Mouse (Mus musculus) kidney, adult 9 months (tissue): ENCODE measurements around the gene Wars.

Experiments
- DNase-seq: peaks from one replicate; pipeline ENCODE4 v3.0.0; 2022

The Wars gene

DNA sequence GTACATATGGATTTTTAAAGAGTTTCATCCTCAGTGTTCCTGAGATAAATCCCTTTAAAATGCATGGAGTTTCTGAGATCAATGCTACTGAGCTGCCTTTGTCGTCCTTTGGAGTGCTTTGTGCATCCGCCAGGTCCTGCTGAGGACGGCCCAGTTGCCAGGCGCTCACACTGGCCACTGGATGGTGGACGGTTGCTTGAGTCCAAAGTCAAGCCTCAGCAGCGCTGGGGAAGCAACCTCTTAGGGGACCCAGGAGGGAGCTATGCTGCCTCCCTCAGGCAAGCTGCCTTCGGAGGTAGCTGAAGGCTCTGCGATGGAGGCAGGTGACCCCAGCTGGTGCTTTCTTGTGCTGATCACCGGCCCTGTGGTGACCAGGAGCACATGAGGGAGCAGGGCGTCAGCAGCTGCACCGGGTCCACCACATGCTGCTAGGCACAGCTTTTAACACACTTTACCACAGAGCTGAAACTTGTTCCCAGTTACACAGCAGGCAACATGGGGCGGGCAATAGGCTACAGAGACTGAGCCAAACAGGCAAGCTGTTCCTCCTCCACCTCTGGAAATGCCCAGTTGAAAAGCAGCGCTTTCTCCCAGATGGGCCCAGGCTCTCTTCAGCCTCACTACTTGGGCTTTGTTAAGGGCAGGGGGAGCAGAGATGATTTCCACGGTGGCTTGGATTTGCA lies 11.8 kb upstream of the Wars start:
- DNase-seq: no peak

DNA sequence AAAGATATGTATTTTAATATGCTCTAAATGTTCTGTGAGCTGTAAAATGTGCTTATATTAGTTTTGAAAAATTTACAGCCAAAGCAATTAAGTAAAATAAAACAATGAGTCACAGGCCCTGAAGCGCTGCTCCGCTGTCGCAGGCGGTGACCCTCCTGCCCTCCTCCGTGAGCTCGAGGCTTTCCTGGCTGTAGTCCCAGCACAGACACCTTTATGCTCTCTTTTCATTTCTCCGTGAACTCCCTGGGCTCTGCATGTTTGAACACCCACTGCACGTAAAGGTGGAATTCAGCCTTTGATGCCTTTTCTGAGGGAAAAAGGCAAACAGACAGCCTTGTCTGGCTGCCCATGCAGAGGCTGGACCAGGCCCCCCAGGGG lies 10.3 kb upstream of the Wars start:
- DNase-seq: no peak

GRCm38 (mm10) chr12:108903600-108904275 lies 9.8 kb upstream of the Wars start:
- peak; percentile 61 for DNase-seq

GRCm38 (mm10) chr12:108902940-108903339 lies 9.0 kb upstream of the Wars start:
- peak; percentile 50 for DNase-seq

GRCm38 (mm10) chr12:108901346-108901745 lies 7.4 kb upstream of the Wars start:
- DNase-seq: no peak

DNA sequence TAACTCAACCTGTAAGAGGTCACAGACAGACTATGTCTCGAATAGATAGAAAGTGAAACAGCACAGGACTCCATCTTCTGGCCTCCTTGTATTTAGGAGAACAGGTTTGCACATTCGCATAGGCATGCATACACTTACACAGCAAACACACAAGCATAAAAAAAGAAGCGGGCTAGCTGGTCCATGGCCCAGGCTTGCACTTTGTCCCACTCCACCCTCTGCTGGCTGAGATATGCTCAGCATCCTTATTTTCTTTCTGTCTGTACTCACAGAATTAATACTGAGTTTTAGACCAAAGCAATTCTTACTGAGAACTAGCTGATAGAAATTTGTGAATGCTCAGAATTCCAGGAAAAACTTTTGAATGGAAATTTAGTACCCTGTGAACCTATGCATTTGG lies 2.0 kb upstream of the Wars start:
- peak; percentile 45 for DNase-seq

DNA sequence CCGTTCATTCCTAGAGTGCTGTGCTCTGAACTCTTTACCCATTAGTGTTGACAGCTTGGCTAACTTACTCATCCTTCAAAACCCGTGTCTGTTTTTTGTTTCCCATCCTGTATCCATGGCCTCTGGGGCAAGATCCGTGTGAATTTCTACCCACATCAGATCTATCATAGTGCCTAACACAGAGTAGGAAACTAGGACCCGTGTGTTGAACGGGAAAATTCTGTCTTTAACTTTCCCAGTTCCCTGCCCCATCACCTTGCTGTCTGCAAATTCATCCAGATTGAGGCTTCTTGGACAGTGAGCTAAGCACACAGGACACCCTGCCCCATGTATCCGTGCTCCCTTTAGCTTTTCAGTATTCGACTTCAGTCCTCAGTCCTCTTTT lies 450 bp upstream of the Wars start:
- no peak for DNase-seq

DNA sequence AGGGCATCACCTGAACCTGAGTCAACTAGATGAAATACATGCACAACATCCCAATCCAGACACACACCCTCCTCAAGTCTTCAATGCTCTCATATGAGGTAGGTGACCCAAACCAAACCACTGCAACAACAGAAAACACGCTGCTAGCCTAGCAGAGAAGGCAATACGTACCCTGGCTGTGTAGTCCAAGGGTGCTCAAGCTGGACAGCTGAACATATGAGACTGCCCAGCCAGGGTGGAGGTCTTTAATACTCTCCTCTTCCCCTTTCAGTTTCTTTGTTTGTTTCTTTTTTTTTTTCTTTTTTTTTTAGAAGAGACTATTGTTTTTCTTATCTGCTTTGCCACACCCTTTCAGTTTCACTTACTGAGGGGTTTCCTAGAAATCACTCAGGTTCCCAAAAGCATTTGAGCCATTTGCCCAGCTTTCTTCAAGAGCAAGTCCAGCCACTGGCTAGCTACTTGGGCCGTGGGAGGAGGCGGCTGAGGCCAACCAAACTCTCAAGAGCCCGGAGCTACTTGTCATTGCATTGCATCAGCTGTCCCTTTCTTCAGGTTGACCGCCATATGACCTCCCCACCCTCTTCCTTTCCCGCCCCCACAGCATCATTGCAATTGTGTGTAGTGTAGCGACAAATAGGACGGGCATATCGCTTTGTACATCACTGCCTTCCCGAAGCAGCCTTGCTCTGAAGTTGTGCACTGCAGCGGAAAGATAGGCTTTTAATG lies 822 bp downstream of the Wars start, which contains the start of gene Wdr25:
TSS of gene Wdr25 (plus strand) at position 643 of the 726 bp plus-strand sequence.
- DNase-seq: peak; percentile 20

- no peak for DNase-seq
Observed at GRCm38 (mm10) chr12:108888632-108889031, 5.3 kb downstream of the Wars start.

GRCm38 (mm10) chr12:108887077-108887476 lies 6.9 kb downstream of the Wars start:
- no peak for DNase-seq

DNA sequence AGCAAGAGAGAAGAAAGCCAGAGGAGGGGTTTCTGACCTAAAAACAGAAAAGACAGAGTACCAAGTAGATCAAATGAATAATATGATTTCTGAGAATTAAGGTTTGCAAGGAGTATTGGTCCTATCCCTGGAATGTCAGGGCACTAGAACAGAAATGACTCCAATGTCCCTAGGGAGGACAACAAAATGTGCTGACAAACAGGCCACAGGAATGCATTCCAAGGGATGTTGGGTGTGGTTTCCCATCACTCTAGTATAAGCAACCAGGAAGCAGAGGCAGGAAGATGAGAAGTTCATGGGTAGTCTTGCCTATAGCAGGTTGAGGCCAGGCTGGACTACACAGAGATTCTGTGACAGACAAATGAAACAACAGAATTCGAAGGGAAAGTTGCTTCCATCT lies 8.1 kb downstream of the Wars start:
- peak; percentile 30 for DNase-seq

GRCm38 (mm10) chr12:108882776-108883175 lies 11.2 kb downstream of the Wars start:
- DNase-seq: no peak

- DNase-seq: no peak
Observed at GRCm38 (mm10) chr12:108881192-108881591, 12.8 kb downstream of the Wars start.

DNA sequence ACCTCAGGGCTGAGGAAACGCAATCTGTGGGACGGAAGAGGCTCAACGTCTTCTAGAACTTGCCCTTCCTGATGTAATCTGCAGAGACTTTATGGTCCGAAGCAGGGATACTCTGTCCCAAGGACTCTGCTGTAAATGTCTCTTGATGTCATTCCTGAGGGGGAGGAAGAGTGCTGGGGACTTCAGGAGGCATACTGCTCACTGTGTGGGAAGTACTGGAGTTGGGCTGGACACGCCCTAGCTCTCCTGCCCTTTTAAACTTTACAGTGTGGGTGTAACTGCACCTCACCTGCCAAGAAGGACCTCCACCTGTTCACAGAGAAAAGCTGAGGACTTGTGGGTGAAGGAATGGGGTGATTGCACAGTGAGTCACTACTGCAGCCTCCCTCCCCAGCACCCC lies 13.4 kb downstream of the Wars start:
- no peak for DNase-seq

DNA sequence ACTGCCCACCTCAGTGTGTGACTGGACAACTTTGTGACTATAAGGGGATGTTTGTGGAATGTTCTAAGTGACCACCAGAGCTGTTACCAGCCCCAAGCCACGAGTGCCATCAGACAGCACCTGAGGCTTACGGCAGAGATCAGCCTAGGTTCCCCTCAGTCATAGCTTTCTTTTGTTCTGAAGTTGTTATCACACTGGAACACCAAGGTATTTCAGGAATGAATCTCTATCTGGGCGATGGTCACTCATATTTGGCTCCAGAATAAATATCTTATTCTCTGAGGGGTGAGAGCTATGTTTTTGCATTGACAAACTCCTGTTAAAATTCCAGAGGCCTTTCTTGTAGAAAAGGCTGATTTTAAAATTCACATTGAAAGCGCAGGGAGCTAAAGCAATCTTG lies 14.8 kb downstream of the Wars start:
- no peak for DNase-seq

DNA sequence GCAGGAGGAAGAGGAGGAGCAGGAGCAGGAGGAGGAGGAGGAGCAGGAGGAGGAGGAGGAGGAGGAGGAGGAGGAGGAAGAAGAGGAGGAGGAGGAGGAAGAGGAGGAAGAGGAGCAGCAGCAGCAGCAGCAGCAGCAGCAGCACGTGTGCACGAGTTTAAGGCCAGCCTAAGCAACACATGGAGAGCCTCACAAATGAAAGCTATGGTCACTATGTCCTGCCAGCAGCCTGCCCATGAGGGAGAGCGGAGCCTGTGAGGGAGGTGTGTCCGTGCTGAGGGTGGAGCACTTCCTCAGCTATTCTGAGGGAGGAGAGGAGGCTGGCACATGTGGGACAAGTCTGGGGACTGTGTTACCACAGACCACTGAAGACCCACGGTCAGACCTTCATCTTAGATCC lies 20.9 kb downstream of the Wars start:
- no peak for DNase-seq

DNA sequence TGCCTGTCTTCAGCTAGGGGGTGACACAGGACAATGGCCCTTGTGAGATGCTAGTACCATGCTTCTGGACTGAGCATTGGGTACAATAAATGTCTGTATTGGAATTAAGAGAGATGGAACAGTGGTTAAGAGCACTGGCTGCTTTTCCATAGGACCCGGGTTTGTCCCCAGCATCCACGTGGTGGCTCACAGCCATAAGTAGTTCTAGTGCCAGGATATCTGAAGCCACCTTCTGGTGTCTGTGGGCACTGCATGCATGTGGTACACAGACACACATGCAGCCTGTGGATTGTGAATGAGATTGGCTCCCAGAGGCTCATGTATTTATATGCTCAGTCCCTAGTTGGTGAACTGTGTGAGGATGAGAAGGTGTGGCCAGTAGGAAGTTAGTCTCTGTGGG lies 24.4 kb downstream of the Wars start:
- no peak for DNase-seq

- peak; percentile 41 for DNase-seq
Observed at GRCm38 (mm10) chr12:108865007-108865494, 28.9 kb downstream of the Wars start.

- DNase-seq: no peak
Observed at GRCm38 (mm10) chr12:108858486-108858885, 35.5 kb downstream of the Wars start.

- peak; percentile 45 for DNase-seq
Observed at GRCm38 (mm10) chr12:108857589-108858184, 36.3 kb downstream of the Wars start.

GRCm38 (mm10) chr12:108857109-108857508 lies 36.9 kb downstream of the Wars start:
- DNase-seq: no peak

DNA sequence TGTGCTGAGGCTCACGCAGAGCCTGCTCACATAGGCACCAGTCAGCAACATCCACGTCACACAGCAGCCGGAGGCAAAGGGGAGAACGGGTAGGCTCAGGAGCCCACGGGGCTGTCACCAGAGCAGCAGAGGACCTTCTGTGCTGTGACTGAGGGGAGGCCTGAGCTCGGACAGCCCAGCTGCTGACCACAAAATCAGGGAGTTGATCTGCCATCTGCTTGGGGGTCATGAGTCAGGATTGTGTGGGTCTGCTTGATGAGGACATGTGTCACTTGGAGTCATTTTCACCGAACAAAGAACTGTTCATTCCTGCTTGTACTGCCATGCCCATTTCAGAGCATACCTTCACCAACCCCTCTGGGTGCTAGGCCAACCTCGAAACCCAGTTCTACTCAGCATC lies 37.8 kb downstream of the Wars start:
- no peak for DNase-seq

DNA sequence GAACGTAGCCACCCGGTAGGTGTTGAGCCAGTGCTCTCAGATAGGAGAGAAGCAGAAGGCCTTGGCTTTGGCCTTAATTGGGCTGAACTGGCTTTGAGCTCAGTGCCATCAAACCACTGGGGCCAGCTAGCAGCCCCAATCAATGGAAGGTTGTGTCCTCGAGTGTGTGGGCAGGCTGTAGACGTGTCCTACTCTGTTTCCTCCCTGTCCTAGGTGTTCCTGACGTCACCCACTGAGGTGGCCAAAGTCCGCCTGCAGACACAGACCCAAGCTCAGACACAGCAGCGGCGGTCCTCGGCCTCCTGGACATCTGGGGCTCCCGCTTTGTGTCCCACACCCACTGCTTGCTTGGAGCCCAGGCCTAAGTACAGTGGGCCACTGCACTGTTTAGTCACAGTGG lies 38.9 kb downstream of the Wars start:
- no peak for DNase-seq

- DNase-seq: no peak
Observed at GRCm38 (mm10) chr12:108852822-108853221, 41.2 kb downstream of the Wars start.
